27 mouse cellular contexts compared by ENCODE assay signal in genomic region chr6:90772120-90772519, GRCm38 (mm10).
A peak's percentile ranks its signal among the peaks of the same experiment; 100 is the strongest.
DNase-seq lines count a peak whose midpoint lies in the region; ATAC-seq and TF ChIP-seq lines count a peak whose summit lies in the region.
"Had no signal": no experiment of that assay in that cellular context is flagged by ENCODE, and none has a peak within 500 bp of the region (broad histone marks: within the 10 kb centered on the region; RNA-seq: fewer than 3 reads in every experiment).

No protein-coding gene starts in this region.

- H3K4me1 ChIP-seq in embryonic facial prominence, embryonic 11.5 days (ENCODE audit: control insufficient read depth, insufficient read depth, low read length): no peaks in the 10 kb centered on the region
- H3K4me1 ChIP-seq in embryonic facial prominence, embryonic 10.5 days: peaks cover 7% of the 10 kb centered on the region
- H3K4me1 ChIP-seq in liver, adult 2 months (ENCODE audit: control insufficient read depth, insufficient read depth, low read length): peaks cover 11% of the 10 kb centered on the region
- no peaks in the 10 kb centered on the region for H3K4me1 ChIP-seq in liver, embryonic 11.5 days (replicated peaks; ENCODE audit: control insufficient read depth, insufficient read depth, low read length)
- no peaks in the 10 kb centered on the region for H3K4me1 ChIP-seq in lung, embryonic 16.5 days (replicated peaks; ENCODE audit: control insufficient read depth, insufficient read depth, low read length)
- H3K4me1 ChIP-seq: embryonic facial prominence, embryonic 13.5 days; forebrain, embryonic 12.5 days had no signal

- H3K79me2 ChIP-seq in liver, adult 2 months (ENCODE audit: control insufficient read depth, insufficient read depth, low read length): no peaks in the 10 kb centered on the region

- TF ChIP-seq POLR2A in liver, adult 2 months (IDR thresholded peaks at IDR 0.05; ENCODE audit: extremely low read depth, insufficient read depth, low read length): no peak

- H3K36me3 ChIP-seq in embryonic facial prominence, embryonic 11.5 days (replicated peaks; ENCODE audit: control insufficient read depth, insufficient read depth, low read depth, low read length): no peaks in the 10 kb centered on the region
- H3K36me3 ChIP-seq in embryonic facial prominence, embryonic 10.5 days (replicated peaks): peaks cover 6% of the 10 kb centered on the region; the same call in 1 of the 2 replicates
- H3K36me3 ChIP-seq in liver, adult 2 months (ENCODE audit: control insufficient read depth, insufficient read depth, low read length): no peaks in the 10 kb centered on the region
- no peaks in the 10 kb centered on the region for H3K36me3 ChIP-seq in liver, embryonic 11.5 days (ENCODE audit: control insufficient read depth, insufficient read depth, low read length)
- H3K36me3 ChIP-seq in lung, embryonic 16.5 days (ENCODE audit: control insufficient read depth, insufficient read depth, low read length): no peaks in the 10 kb centered on the region
- H3K36me3 ChIP-seq: embryonic facial prominence, embryonic 13.5 days; forebrain, embryonic 15.5 days; heart, embryonic 12.5 days; heart, embryonic 15.5 days had no signal

- no peaks in the 10 kb centered on the region for H3K9me3 ChIP-seq in embryonic facial prominence, embryonic 11.5 days (replicated peaks; ENCODE audit: control insufficient read depth, low read length)
- H3K9me3 ChIP-seq in embryonic facial prominence, embryonic 10.5 days: no peaks in the 10 kb centered on the region
- H3K9me3 ChIP-seq in liver, embryonic 11.5 days (ENCODE audit: control insufficient read depth, low read length): no peaks in the 10 kb centered on the region
- no peaks in the 10 kb centered on the region for H3K9me3 ChIP-seq in lung, embryonic 16.5 days (ENCODE audit: control insufficient read depth, low read length)
- H3K9me3 ChIP-seq: embryonic facial prominence, embryonic 13.5 days; forebrain, embryonic 15.5 days; heart, embryonic 12.5 days; heart, embryonic 15.5 days; hindbrain, embryonic 10.5 days; hindbrain, embryonic 13.5 days had no signal

- 79% methylated on average over 5 of the region's 5 CpGs for WGBS in embryonic facial prominence, embryonic 11.5 days
- 82% methylated on average over 5 of the region's 5 CpGs for WGBS in embryonic facial prominence, embryonic 10.5 days
- WGBS in liver, adult 2 months: 14% methylated on average over 5 of the region's 5 CpGs
- WGBS in liver, embryonic 11.5 days: 69% methylated on average over 5 of the region's 5 CpGs
- 60% methylated on average over 5 of the region's 5 CpGs for WGBS in lung, embryonic 16.5 days

- TF ChIP-seq CTCF in liver, adult 2 months (IDR thresholded peaks at IDR 0.05; ENCODE audit: low read depth, low read length): no peak

- no peak overlapping the region for H3K9ac ChIP-seq in embryonic facial prominence, embryonic 11.5 days (replicated peaks; ENCODE audit: low read length)
- H3K9ac ChIP-seq in liver, adult 2 months (ENCODE audit: low read depth, low read length): no peak overlapping the region
- no peak overlapping the region for H3K9ac ChIP-seq in liver, embryonic 11.5 days (ENCODE audit: low read depth, low read length)
- H3K9ac ChIP-seq in lung, embryonic 16.5 days (ENCODE audit: low read length): no peak overlapping the region
- H3K9ac ChIP-seq: embryonic facial prominence, embryonic 13.5 days; forebrain, embryonic 12.5 days; forebrain, embryonic 15.5 days; heart, embryonic 12.5 days; heart, embryonic 15.5 days; hindbrain, embryonic 13.5 days had no signal

- H3K4me3 ChIP-seq in embryonic facial prominence, embryonic 11.5 days (ENCODE audit: low read depth, low read length): no peak overlapping the region
- no peak overlapping the region for H3K4me3 ChIP-seq in embryonic facial prominence, embryonic 10.5 days
- H3K4me3 ChIP-seq in liver, adult 2 months (ENCODE audit: insufficient read depth, low read depth, low read length): no peak overlapping the region
- H3K4me3 ChIP-seq in liver, embryonic 11.5 days (ENCODE audit: low read depth, low read length): no peak overlapping the region
- H3K4me3 ChIP-seq in lung, embryonic 16.5 days (ENCODE audit: low read length): no peak overlapping the region
- H3K4me3 ChIP-seq: embryonic facial prominence, embryonic 13.5 days; erythroblast, embryonic 14.5 days; forebrain, embryonic 12.5 days; forebrain, embryonic 15.5 days; heart, embryonic 12.5 days; heart, embryonic 15.5 days; hindbrain, embryonic 10.5 days; hindbrain, embryonic 13.5 days had no signal

- H3K27me3 ChIP-seq in embryonic facial prominence, embryonic 11.5 days (ENCODE audit: control insufficient read depth, insufficient read depth, low read length): no peaks in the 10 kb centered on the region
- no peaks in the 10 kb centered on the region for H3K27me3 ChIP-seq in embryonic facial prominence, embryonic 10.5 days (replicated peaks; ENCODE audit: low read depth, poor library complexity, severe bottlenecking)
- H3K27me3 ChIP-seq in liver, adult 2 months (ENCODE audit: control insufficient read depth, insufficient read depth, low read length): no peaks in the 10 kb centered on the region
- no peaks in the 10 kb centered on the region for H3K27me3 ChIP-seq in liver, embryonic 11.5 days (replicated peaks; ENCODE audit: control insufficient read depth, insufficient read depth, low read length)
- no peaks in the 10 kb centered on the region for H3K27me3 ChIP-seq in lung, embryonic 16.5 days (ENCODE audit: control insufficient read depth, insufficient read depth, low read depth, low read length)
- H3K27me3 ChIP-seq: embryonic facial prominence, embryonic 13.5 days; forebrain, embryonic 12.5 days; forebrain, embryonic 15.5 days; heart, embryonic 12.5 days; heart, embryonic 15.5 days; hindbrain, embryonic 13.5 days had no signal

- H3K4me2 ChIP-seq in embryonic facial prominence, embryonic 11.5 days (ENCODE audit: low read depth, low read length): no peak overlapping the region
- no peak overlapping the region for H3K4me2 ChIP-seq in liver, embryonic 11.5 days
- no peak overlapping the region for H3K4me2 ChIP-seq in lung, embryonic 16.5 days (ENCODE audit: low read depth, low read length)
- H3K4me2 ChIP-seq: embryonic facial prominence, embryonic 13.5 days; forebrain, embryonic 12.5 days; forebrain, embryonic 15.5 days; heart, embryonic 12.5 days; heart, embryonic 15.5 days; hindbrain, embryonic 13.5 days had no signal

- ATAC-seq in embryonic facial prominence, embryonic 11.5 days (replicated peaks; ENCODE audit: insufficient number of reproducible peaks, low FRiP score, low TSS enrichment, low read depth): 0 out of 2 replicates have a peak, but pooled peaks have one; percentile 34
- no peak for ATAC-seq in liver, embryonic 11.5 days (replicated peaks; ENCODE audit: low FRiP score)
- ATAC-seq in lung, embryonic 16.5 days (ENCODE audit: low read depth): peak; percentile 62
- no peak for ATAC-seq in inflammation-experienced regulatory T-cells, adult 6 months
- ATAC-seq: activated CD4-positive, CD25-positive, alpha-beta regulatory T cell, adult 4 months; forebrain, embryonic 15.5 days had no signal

- DNase-seq in embryonic facial prominence, embryonic 11.5 days (ENCODE audit: low spot score): no peak
- DNase-seq in embryonic facial prominence, embryonic 10.5 days (ENCODE audit: low spot score): no peak
- peak; percentile 93 for DNase-seq in liver, adult 2 months (ENCODE audit: extremely low read depth, low read depth, low spot score)
- DNase-seq in liver, embryonic 11.5 days (ENCODE audit: low spot score): no peak
- no peak for DNase-seq in lung, postnatal 14 days
- no peak for DNase-seq in embryo, embryonic 10 days (ENCODE audit: low spot score)
- DNase-seq: adrenal gland, adult 8-10 months; adrenal gland, postnatal 25 days; cerebellum, adult 11-12 months; cerebellum, adult 8-10 months; cerebellum, postnatal 10 days; cerebellum, postnatal 36 days; gastrocnemius, postnatal 25 days; heart, adult 18-20 months; heart, postnatal 10 days; heart, postnatal 36 days had no signal

- H3K27ac ChIP-seq in embryonic facial prominence, embryonic 11.5 days (replicated peaks; ENCODE audit: low read depth, low read length): no peak overlapping the region
- H3K27ac ChIP-seq in embryonic facial prominence, embryonic 10.5 days (replicated peaks): no peak overlapping the region
- no peak overlapping the region for H3K27ac ChIP-seq in liver, adult 2 months (replicated peaks; ENCODE audit: insufficient read depth, low read depth, low read length)
- H3K27ac ChIP-seq in liver, embryonic 11.5 days (ENCODE audit: low read depth, low read length): no peak overlapping the region
- H3K27ac ChIP-seq in lung, embryonic 16.5 days (ENCODE audit: low read length): no peak overlapping the region
- H3K27ac ChIP-seq: embryonic facial prominence, embryonic 13.5 days; forebrain, embryonic 12.5 days; forebrain, embryonic 15.5 days; heart, embryonic 15.5 days; hindbrain, embryonic 10.5 days; hindbrain, embryonic 13.5 days had no signal

Comparison
In these comparisons a context has a peak if more than half of its experiments do, and no peak if none do; other contexts are left out.
1. ATAC-seq: peak in embryonic facial prominence, embryonic 11.5 days (single experiment) and lung, embryonic 16.5 days (single experiment); none in liver, embryonic 11.5 days (single experiment) and inflammation-experienced regulatory T-cells, adult 6 months (single experiment).